ENCODE assay signal across 27 mouse cellular contexts in genomic region chr1:107638459-107638858, GRCm38 (mm10). TPM values are rescaled to one million over a fixed set of nuclear protein-coding genes. Genes with fewer than 3 reads are reported as not detected.
"Had no signal": no experiment of that assay in that cellular context is flagged by ENCODE, and none has a peak within 500 bp of the region (broad histone marks: within the 10 kb centered on the region; RNA-seq: fewer than 3 reads in every experiment).

No protein-coding gene starts in this region.

- ATAC-seq: forebrain, embryonic 13.5 days; forebrain, embryonic 14.5 days; forebrain, embryonic 15.5 days; forebrain, embryonic 16.5 days had no signal

- DNase-seq: cerebellum, adult 8-10 months; cerebellum, adult 9-10 months; cerebellum, adult 9-11 months; cerebellum, postnatal 10 days; cerebellum, postnatal 14 days; cerebellum, postnatal 25 days; cerebellum, postnatal 36 days; embryo, embryonic 11 days; gastrocnemius, adult 2 months; gastrocnemius, postnatal 10 days; gastrocnemius, postnatal 14 days; gastrocnemius, postnatal 25 days; gastrocnemius, postnatal 36 days; heart, adult 11 months; heart, adult 18-20 months; heart, adult 2 months had no signal

- H3K9ac ChIP-seq: embryonic facial prominence, embryonic 12.5 days; embryonic facial prominence, embryonic 13.5 days; embryonic facial prominence, embryonic 15.5 days; forebrain, embryonic 12.5 days; forebrain, embryonic 13.5 days; forebrain, embryonic 15.5 days had no signal

- H3K4me2 ChIP-seq: embryonic facial prominence, embryonic 12.5 days; embryonic facial prominence, embryonic 13.5 days; embryonic facial prominence, embryonic 15.5 days; forebrain, embryonic 12.5 days; forebrain, embryonic 13.5 days; forebrain, embryonic 15.5 days had no signal

- H3K9me3 ChIP-seq: embryonic facial prominence, embryonic 10.5 days; embryonic facial prominence, embryonic 12.5 days; embryonic facial prominence, embryonic 13.5 days; embryonic facial prominence, embryonic 15.5 days; forebrain, embryonic 10.5 days; forebrain, embryonic 12.5 days; forebrain, embryonic 13.5 days; forebrain, embryonic 15.5 days had no signal

- H3K27me3 ChIP-seq: embryonic facial prominence, embryonic 12.5 days; embryonic facial prominence, embryonic 13.5 days; embryonic facial prominence, embryonic 15.5 days; forebrain, embryonic 12.5 days; forebrain, embryonic 13.5 days; forebrain, embryonic 15.5 days had no signal

- H3K4me3 ChIP-seq: embryonic facial prominence, embryonic 10.5 days; embryonic facial prominence, embryonic 12.5 days; embryonic facial prominence, embryonic 13.5 days; embryonic facial prominence, embryonic 15.5 days; erythroblast, embryonic 14.5 days; forebrain, embryonic 10.5 days; forebrain, embryonic 12.5 days; forebrain, embryonic 13.5 days; forebrain, embryonic 15.5 days; gastrocnemius, adult 2 months; heart, adult 2 months had no signal

- H3K27ac ChIP-seq: embryonic facial prominence, embryonic 10.5 days; embryonic facial prominence, embryonic 12.5 days; embryonic facial prominence, embryonic 13.5 days; embryonic facial prominence, embryonic 15.5 days; forebrain, embryonic 10.5 days; forebrain, embryonic 12.5 days; forebrain, embryonic 13.5 days; forebrain, embryonic 15.5 days; gastrocnemius, adult 2 months; heart, adult 2 months had no signal

- H3K36me3 ChIP-seq: embryonic facial prominence, embryonic 10.5 days; embryonic facial prominence, embryonic 12.5 days; embryonic facial prominence, embryonic 13.5 days; embryonic facial prominence, embryonic 15.5 days; forebrain, embryonic 10.5 days; forebrain, embryonic 12.5 days; forebrain, embryonic 15.5 days had no signal

- H3K4me1 ChIP-seq: embryonic facial prominence, embryonic 10.5 days; embryonic facial prominence, embryonic 12.5 days; embryonic facial prominence, embryonic 13.5 days; embryonic facial prominence, embryonic 15.5 days; forebrain, embryonic 10.5 days; forebrain, embryonic 12.5 days; forebrain, embryonic 13.5 days had no signal

RNA-seq across cellular contexts. Expression of gene Serpinb8, which starts 48.7 kb away (rescaled TPM):
- polyA plus RNA-seq: erythroblast, embryonic 14.5 days had no signal
